Mouse (Mus musculus): Measurements from ENCODE around the gene Alg3.

DNA sequence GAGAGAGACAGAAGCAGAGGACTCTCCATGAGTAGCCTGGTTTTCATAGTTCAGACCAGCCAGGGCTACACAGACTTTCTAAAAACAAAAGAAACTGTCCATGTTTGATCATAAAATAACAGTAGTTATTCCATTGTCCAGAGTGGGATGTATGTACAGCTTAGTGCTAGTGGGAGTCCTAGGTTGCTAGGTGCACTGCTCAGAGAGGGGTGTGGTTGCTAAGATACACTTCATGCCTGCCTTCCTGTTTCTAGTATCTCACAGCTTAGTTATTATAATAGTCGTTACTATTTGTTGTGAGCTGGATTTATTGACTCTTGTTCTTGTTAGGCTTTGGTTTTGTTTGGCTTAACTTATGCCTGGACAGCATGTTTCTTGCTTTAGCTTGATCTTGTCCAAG lies 46.5 kb downstream of the Alg3 start:
- no peak for TF ChIP-seq CTCF (IDR thresholded peaks at IDR 0.05; ENCODE audit: extremely low read depth, insufficient read depth, low read length)
- no peak for TF ChIP-seq POLR2A (IDR thresholded peaks at IDR 0.05; ENCODE audit: extremely low read depth, insufficient read depth, low read length)
